Mouse (Mus musculus) liver, embryonic 11.5 days (tissue): ENCODE results near the gene Ap5z1. TPM values are rescaled to one million over a fixed set of nuclear protein-coding genes. Genes with fewer than 3 reads are reported as not detected.

ENCODE experiments used
- ATAC-seq: fragments of 200-750 bp; cut with Nextera tagmentation; replicated peaks from 2 replicates; pipeline ENCODE4 v1.8.0; 2017; ENCODE audit warnings: moderate number of reproducible peaks, mild to moderate bottlenecking, moderate TSS enrichment, moderate library complexity; ENCODE audit not compliant: low FRiP score
- DNase-seq: peaks from one replicate; pipeline ENCODE4 v3.0.0-alpha.2; 2017; ENCODE audit warnings: low spot score
- H3K27ac ChIP-seq: fragments of 300-500 bp; sonication (generic); 2 replicates; pipeline ENCODE4 v1.5.1; 2014; ENCODE audit warnings: mild to moderate bottlenecking, low read depth, low read length, control low read depth
- H3K27me3 ChIP-seq: fragments of 300-500 bp; sonication (generic); replicated peaks from 2 replicates; pipeline ENCODE4 v1.6.1; 2014; ENCODE audit warnings: low read length, mixed read lengths; ENCODE audit not compliant: control insufficient read depth, insufficient read depth
- H3K36me3 ChIP-seq: fragments of 300-500 bp; sonication (generic); 2 replicates; pipeline ENCODE4 v1.6.1; 2014; ENCODE audit warnings: mild to moderate bottlenecking, low read length, moderate library complexity, mixed read lengths; ENCODE audit not compliant: control insufficient read depth, insufficient read depth
- H3K4me1 ChIP-seq: fragments of 300-500 bp; sonication (generic); replicated peaks from 2 replicates; pipeline ENCODE4 v1.6.1; 2014; ENCODE audit warnings: low read length, mixed read lengths; ENCODE audit not compliant: control insufficient read depth, insufficient read depth
- H3K4me2 ChIP-seq: fragments of 300-500 bp; sonication (generic); 2 replicates; pipeline ENCODE4 v1.6.1; 2014; ENCODE audit warnings: mild to moderate bottlenecking, control low read depth, moderate library complexity
- H3K4me3 ChIP-seq: fragments of 300-500 bp; sonication (generic); 2 replicates; pipeline ENCODE4 v1.5.1; 2014; ENCODE audit warnings: low read depth, low read length, control low read depth
- H3K9ac ChIP-seq: fragments of 300-500 bp; sonication (generic); 2 replicates; pipeline ENCODE4 v1.6.1; 2014; ENCODE audit warnings: low read depth, low read length, control low read depth
- H3K9me3 ChIP-seq: fragments of 300-500 bp; sonication (generic); 2 replicates; pipeline ENCODE4 v1.6.1; 2016; ENCODE audit warnings: low read length, inconsistent platforms, mixed read lengths; ENCODE audit not compliant: control insufficient read depth
- WGBS: fragments of 180-500 bp; shearing (Covaris S2); extraction: QIAGEN DNeasy Blood & Tissue Kit; methylation state at CpG from one replicate; pipeline ENCODE4 v1.1.7; 2014; 5-methylcytosine and 5-hydroxymethylcytosine counted together
- polyA plus RNA-seq: library from polyadenylated mRNA; unstranded; fragments of >200 nt; fragmentation: Nextera tagmentation; extraction: Ambion mirVana; gene quantifications from 2 replicates; pipeline ENCODE4 v1.2.1, GENCODE M21; 2014

The Ap5z1 gene
- polyA plus RNA-seq, 1 experiment from 2014 or later = 11.7 TPM

DNA sequence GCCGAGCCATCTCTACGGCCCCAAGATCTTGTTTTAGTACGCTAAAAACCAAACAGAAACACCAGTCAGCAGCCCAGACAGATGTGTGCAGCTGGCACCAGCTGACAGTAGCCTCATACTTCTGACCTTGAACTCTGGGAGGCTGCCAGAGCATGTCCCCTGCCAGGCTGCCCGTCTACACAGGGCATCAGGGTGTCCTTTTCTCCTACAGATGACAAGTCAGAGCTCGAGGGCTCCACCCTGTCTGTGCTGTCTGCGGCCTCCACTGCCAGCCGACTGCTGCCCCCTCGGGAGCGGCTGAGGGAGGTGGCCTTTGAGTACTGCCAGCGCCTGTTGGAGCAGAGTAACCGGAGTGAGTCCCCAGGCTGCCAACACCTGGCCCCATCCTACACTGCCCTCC lies 6.1 kb downstream of the Ap5z1 start:
- H3K27ac ChIP-seq = no peak overlapping the region
- no peaks in the 10 kb centered on the region for H3K9me3 ChIP-seq
- peaks cover 13% of the 10 kb centered on the region; the same call in 1 of the 2 replicates for H3K36me3 ChIP-seq
- no peak overlapping the region for H3K4me3 ChIP-seq
- H3K9ac ChIP-seq = no peak overlapping the region
- ATAC-seq = no peak
- DNase-seq = no peak
- no peaks in the 10 kb centered on the region for H3K27me3 ChIP-seq
- H3K4me2 ChIP-seq = no peak overlapping the region
- WGBS = 86% methylated on average over 11 of the region's 11 CpGs
- H3K4me1 ChIP-seq = peaks cover 2% of the 10 kb centered on the region

DNA sequence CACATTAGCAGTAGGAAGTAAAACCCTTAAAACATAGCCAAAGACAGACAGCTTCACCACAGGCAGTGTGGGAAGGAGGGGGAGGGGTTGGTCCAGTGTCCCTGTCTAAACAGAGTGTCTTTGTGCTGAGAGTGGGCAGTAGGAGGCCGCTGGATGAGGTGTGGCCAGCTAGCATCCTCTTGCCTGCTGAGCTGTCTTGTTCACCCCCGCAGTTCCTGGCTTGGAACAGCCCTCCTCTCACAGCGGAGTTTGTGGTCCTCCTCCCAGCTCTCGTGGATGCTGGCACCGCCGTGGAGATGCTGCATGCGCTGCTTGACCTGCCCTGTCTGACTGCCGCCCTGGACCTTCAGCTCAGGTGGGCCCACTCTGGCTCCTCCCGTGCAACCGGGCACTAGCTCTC lies 10.0 kb downstream of the Ap5z1 start:
- whole genome bisulfite sequencing = 86% methylated on average over 10 of the region's 10 CpGs
- peaks cover 16% of the 10 kb centered on the region; the same call in 1 of the 2 replicates for H3K36me3 ChIP-seq
- H3K4me3 ChIP-seq = no peak overlapping the region

DNA sequence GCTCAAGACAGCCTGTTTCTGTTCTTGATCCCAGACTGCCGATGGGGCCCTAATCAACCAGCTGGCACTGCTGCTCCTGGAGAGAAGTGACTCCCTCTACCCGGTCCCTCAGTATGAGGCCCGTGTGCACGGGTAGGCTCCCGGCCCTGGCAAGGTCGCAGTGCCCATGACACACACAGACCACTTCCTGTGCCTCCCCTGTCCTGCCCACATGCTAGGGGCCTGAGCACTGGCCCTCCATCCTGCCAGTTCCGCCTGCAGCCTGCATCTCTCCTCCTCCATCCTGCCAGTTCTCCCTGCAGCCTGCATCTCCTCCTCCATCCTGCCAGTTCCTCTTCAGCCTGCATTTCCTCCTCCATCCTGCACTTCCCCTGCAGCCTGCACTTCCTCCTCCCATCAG lies 11.9 kb downstream of the Ap5z1 start:
- no peak for DNase-seq
- Histone ChIP-seq H3K36me3 (peaks cover 10% of the 10 kb centered on the region; the same call in 1 of the 2 replicates), H3K27me3 (no peaks in the 10 kb centered on the region), H3K4me3 (no peak overlapping the region), H3K4me2 (no peak overlapping the region), H3K27ac (no peak overlapping the region), H3K9ac (no peak overlapping the region), H3K9me3 (no peaks in the 10 kb centered on the region), H3K4me1 (peaks cover 2% of the 10 kb centered on the region; the same call in 1 of the 2 replicates)
- WGBS = 72% methylated on average over 7 of the region's 7 CpGs
- ATAC-seq = no peak

More for the DNA sequence above, 10.0 kb downstream of the Ap5z1 start:
- H3K27ac ChIP-seq = no peak overlapping the region
- ATAC-seq (no peak), DNase-seq (no peak)
- no peak overlapping the region for H3K4me2 ChIP-seq
- 0 out of 2 replicates have a peak, but pooled peaks cover 2% of the 10 kb centered on the region for H3K4me1 ChIP-seq
- H3K9ac ChIP-seq = no peak overlapping the region
- H3K9me3 ChIP-seq = no peaks in the 10 kb centered on the region
- no peaks in the 10 kb centered on the region for H3K27me3 ChIP-seq

DNA sequence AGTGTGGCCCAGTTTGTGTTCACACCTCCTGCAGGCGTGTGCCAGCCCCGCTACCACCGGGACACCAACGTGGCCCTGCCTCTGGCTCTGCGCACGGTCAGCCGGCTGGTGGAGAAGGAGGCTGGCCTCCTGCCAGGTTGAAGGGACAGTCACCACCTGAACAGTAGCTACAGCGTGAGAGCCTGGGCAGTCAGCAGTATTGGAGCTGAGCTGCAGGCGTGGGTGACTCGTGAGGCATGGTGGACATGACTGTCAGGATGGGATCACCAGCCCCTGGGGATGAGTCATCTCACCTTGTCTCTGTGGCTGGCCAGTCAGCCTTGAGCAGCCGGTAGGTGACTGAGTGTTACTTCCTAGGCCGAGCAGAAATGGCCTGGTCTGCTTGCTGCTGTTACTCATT lies 13.6 kb downstream of the Ap5z1 start:
- H3K4me1 ChIP-seq = peaks cover 2% of the 10 kb centered on the region; the same call in 1 of the 2 replicates
- WGBS = 89% methylated on average over 12 of the region's 12 CpGs
- no peaks in the 10 kb centered on the region for H3K9me3 ChIP-seq
- ATAC-seq (no peak), DNase-seq (no peak)
- H3K4me3 ChIP-seq = no peak overlapping the region
- peaks cover 8% of the 10 kb centered on the region; the same call in 1 of the 2 replicates for H3K36me3 ChIP-seq
- H3K9ac ChIP-seq = no peak overlapping the region
- H3K27ac ChIP-seq = no peak overlapping the region
- no peaks in the 10 kb centered on the region for H3K27me3 ChIP-seq
- no peak overlapping the region for H3K4me2 ChIP-seq

DNA sequence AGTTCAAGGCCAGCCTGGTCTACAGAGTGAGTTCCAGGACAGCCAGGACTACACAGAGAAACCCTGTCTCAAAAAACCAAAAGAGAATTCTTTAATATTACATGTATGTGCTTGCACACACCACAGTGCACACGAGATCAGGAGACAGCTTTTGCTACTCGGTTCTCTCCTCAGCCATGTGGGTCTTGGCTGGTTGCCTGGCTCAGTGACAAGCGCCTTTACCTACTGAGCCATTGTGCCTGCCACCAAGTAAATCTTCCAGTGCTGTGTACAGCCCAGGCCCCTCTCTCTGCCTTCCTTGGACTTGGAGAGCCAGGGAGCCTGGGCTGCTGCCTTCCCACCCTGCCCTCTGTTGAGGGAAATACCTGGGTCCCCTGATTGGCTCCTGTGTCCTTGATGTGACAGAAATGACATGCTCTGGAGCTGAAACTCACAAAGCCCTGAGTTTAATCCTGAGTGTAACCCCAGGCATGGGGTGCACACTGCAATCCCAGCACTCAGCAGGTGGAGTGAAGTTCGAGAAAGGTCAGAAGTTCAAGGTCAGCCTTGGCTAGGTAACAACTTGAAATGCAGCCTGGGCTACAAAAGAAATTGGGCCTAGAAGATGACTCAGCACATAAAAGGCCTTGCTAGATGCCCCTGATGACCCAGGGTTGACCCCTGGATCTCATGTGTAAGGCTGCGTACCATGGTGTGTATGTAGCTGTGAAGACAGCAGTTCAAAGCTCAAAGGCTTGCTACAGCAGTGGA lies 14.3 kb downstream of the Ap5z1 start:
- no peaks in the 10 kb centered on the region for H3K9me3 ChIP-seq
- no peak overlapping the region for H3K27ac ChIP-seq
- 91% methylated on average over 5 of the region's 5 CpGs for WGBS
- H3K27me3 ChIP-seq = no peaks in the 10 kb centered on the region
- DNase-seq (no peak), ATAC-seq (no peak)
- H3K4me2 ChIP-seq = no peak overlapping the region
- no peak overlapping the region for H3K9ac ChIP-seq
- H3K4me3 ChIP-seq = no peak overlapping the region
- H3K4me1 ChIP-seq = peaks cover 2% of the 10 kb centered on the region; the same call in 1 of the 2 replicates
- peaks cover 5% of the 10 kb centered on the region; the same call in 1 of the 2 replicates for H3K36me3 ChIP-seq

DNA sequence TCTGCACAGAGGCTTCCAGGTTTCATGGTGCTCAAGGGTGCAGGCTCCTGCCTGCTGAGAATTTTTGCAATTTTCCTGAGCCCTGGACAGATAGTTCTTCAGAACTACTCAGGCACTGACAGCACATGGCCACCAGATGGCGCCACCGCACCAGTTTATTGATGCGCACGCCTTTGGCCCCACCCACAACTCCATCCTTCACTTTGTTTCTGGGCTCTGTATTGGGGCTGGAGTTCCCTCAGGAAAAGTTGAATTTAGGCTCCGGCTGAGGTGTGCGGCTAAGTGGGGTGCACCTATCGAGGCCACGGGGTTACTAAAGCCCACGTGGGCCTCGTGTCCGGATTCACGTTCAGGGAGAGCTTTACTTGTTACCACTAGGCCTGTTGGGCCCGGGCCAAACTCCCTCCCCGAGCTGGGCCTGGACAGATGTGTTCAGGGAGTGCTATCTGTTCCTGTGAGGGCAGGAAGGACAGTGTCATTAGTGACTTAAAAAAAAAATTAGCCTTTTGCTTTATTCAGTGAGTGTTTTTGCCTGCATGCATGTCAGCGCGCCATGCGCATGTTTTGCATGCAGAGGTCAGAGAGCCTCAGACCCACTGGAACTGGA lies 15.2 kb downstream of the Ap5z1 start:
- ATAC-seq (peak; percentile 49), DNase-seq (peak; percentile 73)
- 36% methylated on average over 17 of the region's 17 CpGs for WGBS
- Histone ChIP-seq H3K4me3 (no peak overlapping the region), H3K27me3 (no peaks in the 10 kb centered on the region), H3K9me3 (no peaks in the 10 kb centered on the region), H3K36me3 (peaks cover 5% of the 10 kb centered on the region; the same call in 1 of the 2 replicates), H3K4me2 (peak overlapping the region; percentile 12; the same call in 1 of the 2 replicates), H3K4me1 (peaks cover 2% of the 10 kb centered on the region; the same call in 1 of the 2 replicates), H3K9ac (no peak overlapping the region), H3K27ac (no peak overlapping the region)

DNA sequence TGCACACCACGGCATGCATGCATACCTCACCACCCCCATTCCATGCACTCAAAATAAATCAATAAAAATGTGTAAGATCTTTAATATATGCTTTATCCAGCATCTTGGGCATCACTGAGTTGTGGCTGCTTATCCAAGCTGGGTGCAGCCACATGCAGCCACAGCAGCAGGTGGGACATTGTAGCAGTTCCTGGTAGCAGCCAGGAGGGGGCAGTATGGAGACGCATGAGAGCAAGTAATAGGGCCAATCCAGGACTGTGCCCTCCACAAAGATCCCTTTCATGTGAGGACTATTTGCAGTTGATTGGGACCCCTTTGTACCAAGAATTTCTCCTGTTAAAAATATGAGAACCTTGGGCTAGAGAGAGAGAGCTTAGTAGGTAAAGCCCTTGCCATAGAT lies 18.8 kb downstream of the Ap5z1 start:
- H3K4me1 ChIP-seq = no peaks in the 10 kb centered on the region; the same call in 1 of the 2 replicates
- WGBS = 57% methylated on average over 2 of the region's 2 CpGs
- no peak overlapping the region for H3K4me3 ChIP-seq
- H3K4me2 ChIP-seq = no peak overlapping the region
- no peak for ATAC-seq
- H3K9ac ChIP-seq = no peak overlapping the region
- H3K27me3 ChIP-seq = no peaks in the 10 kb centered on the region
- no peak for DNase-seq
- H3K9me3 ChIP-seq = no peaks in the 10 kb centered on the region
- H3K27ac ChIP-seq = no peak overlapping the region
- H3K36me3 ChIP-seq = no peaks in the 10 kb centered on the region

DNA sequence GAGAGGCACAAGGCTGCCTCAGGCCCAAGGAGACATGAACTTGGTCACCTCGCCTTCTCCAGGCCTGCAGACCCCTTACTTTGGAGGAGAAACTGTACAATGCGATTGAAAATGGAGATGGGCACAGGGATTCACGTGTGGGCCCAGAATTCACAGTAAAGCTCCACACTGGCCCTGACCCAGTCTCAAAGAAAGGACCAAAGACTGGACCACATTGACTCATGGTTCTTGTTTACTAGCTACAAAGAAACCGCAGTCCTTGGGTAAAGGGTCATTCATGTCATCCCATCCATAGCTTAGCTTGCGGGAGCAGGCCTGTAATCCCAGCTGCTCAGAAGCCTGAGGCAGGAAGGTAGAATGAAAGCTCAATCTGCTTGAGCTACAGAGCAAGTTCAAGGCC lies 19.8 kb downstream of the Ap5z1 start:
- no peak overlapping the region for H3K27ac ChIP-seq
- H3K4me1 ChIP-seq = no peaks in the 10 kb centered on the region; the same call in 1 of the 2 replicates
- H3K9ac ChIP-seq = no peak overlapping the region
- no peaks in the 10 kb centered on the region for H3K27me3 ChIP-seq
- WGBS = 86% methylated on average over 5 of the region's 5 CpGs
- H3K4me3 ChIP-seq = no peak overlapping the region
- H3K9me3 ChIP-seq = no peaks in the 10 kb centered on the region
- no peaks in the 10 kb centered on the region for H3K36me3 ChIP-seq
- DNase-seq (no peak), ATAC-seq (no peak)
- no peak overlapping the region for H3K4me2 ChIP-seq
